Mouse (Mus musculus) lung, postnatal 36 days (tissue): ENCODE results near the gene Myrf.
"Not testable (repeated sequence)": the region's sequence is repeated elsewhere in the genome, so short reads cannot be mapped to it uniquely, and the experiment has no call there.

ENCODE experiments used
- DNase-seq: peaks from one replicate; pipeline ENCODE4 v3.0.0; 2022; ENCODE audit warnings: mixed read lengths

The Myrf gene

GRCm38 (mm10) chr19:10173844-10174539 is 66.6 kb downstream of the Myrf start:
- DNase-seq, result no peak

GRCm38 (mm10) chr19:10173116-10173718 is 67.3 kb downstream of the Myrf start:
- peak; percentile 46 for DNase-seq

- DNase-seq, result no peak
These were observed 68.7 kb downstream of the Myrf start for GRCm38 (mm10) chr19:10171846-10172245.

GRCm38 (mm10) chr19:10171359-10171758 is 69.2 kb downstream of the Myrf start:
- no peak for DNase-seq

GRCm38 (mm10) chr19:10170466-10170865 is 70.1 kb downstream of the Myrf start:
- DNase-seq, result no peak

GRCm38 (mm10) chr19:10169692-10170330 is 70.7 kb downstream of the Myrf start:
- not testable (repeated sequence) for DNase-seq

- DNase-seq, result no peak
These were observed 71.4 kb downstream of the Myrf start for GRCm38 (mm10) chr19:10169179-10169578.

- DNase-seq, result no peak
These were observed 72.1 kb downstream of the Myrf start for GRCm38 (mm10) chr19:10168441-10168840.

GRCm38 (mm10) chr19:10167951-10168350 is 72.6 kb downstream of the Myrf start:
- no peak for DNase-seq

- no peak for DNase-seq
These were observed 73.4 kb downstream of the Myrf start for GRCm38 (mm10) chr19:10167112-10167511.

- peak; percentile 25 for DNase-seq
These were observed 74.6 kb downstream of the Myrf start for GRCm38 (mm10) chr19:10165928-10166327.

GRCm38 (mm10) chr19:10163896-10164295 is 76.7 kb downstream of the Myrf start:
- no peak for DNase-seq
